13 mouse cellular contexts compared by ENCODE assay signal in the genomic region with DNA sequence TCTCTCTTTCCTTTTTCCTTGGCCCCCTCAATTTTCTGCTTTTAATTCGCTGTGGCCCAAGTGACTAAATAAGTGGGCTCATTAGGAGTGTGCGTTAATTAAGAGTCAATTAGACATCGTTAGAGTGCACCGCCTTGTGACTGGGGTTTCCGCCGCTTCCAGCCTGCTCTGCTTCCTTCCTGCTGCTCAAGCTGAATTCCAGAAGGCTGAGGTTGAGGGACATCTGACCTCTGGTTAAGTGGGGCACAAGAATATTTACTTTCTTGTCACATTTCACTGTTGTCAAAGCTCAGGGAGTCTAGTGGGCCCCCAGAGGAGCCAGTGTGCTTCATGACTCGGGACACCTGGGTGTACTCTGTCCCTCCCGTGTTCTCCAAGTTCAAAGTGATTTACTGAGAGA.
DNase-seq lines count a peak whose midpoint lies in the region; ATAC-seq and TF ChIP-seq lines count a peak whose summit lies in the region.
"Had no signal": no experiment of that assay in that cellular context is flagged by ENCODE, and none has a peak within 500 bp of the region (broad histone marks: within the 10 kb centered on the region; RNA-seq: fewer than 3 reads in every experiment).

No protein-coding gene starts in this region.

- intact Hi-C loops in heart, postnatal 14 days (cut with DNase I), result loop anchor here (5.0 to 10.0 kb wide), 3 partner anchors 35 to 187 kb away; no protein-coding TSS in a partner anchor

- H3K9me3 ChIP-seq in midbrain, embryonic 13.5 days, result no peaks in the 10 kb centered on the region
- H3K9me3 ChIP-seq: hindbrain, embryonic 13.5 days had no signal

- DNase-seq in heart, adult 11 months, result peak; percentile 94
- DNase-seq in heart, postnatal 14 days, result no peak
- peak; percentile 35 for DNase-seq in Muller cell, postnatal 12 days (ENCODE audit: inconsistent ontology term)
- DNase-seq in kidney, postnatal 4 days, result peak; percentile 55 to 73
- DNase-seq in right cerebral cortex, postnatal 10 days (ENCODE audit: low spot score in 2 of 2), result no peak
- DNase-seq in left cerebral cortex, adult 11 months (ENCODE audit: low spot score), result no peak
- DNase-seq: adrenal gland, postnatal 25 days; B cell, adult 2 months; cerebellum, postnatal 10 days had no signal

- no peaks in the 10 kb centered on the region for H3K36me3 ChIP-seq in midbrain, embryonic 13.5 days
- H3K36me3 ChIP-seq: hindbrain, embryonic 13.5 days had no signal

- TF ChIP-seq POLR2A in embryonic fibroblast, embryonic 13.5 days (IDR thresholded peaks at IDR 0.05; ENCODE audit: low read depth, low read length), result no peak

- TF ChIP-seq CTCF in embryonic fibroblast, embryonic 13.5 days (IDR thresholded peaks at IDR 0.05; ENCODE audit: borderline replicate concordance, insufficient read depth, low read length), result no peak

- H3K4me2 ChIP-seq in midbrain, embryonic 13.5 days (replicated peaks), result no peak overlapping the region
- H3K4me2 ChIP-seq: hindbrain, embryonic 13.5 days had no signal

- H3K4me3 ChIP-seq in embryonic fibroblast, embryonic 13.5 days (ENCODE audit: insufficient read depth, low read length), result no peak overlapping the region
- no peak overlapping the region for H3K4me3 ChIP-seq in midbrain, embryonic 13.5 days (replicated peaks)
- H3K4me3 ChIP-seq: hindbrain, embryonic 13.5 days had no signal

- no peaks in the 10 kb centered on the region for H3K27me3 ChIP-seq in midbrain, embryonic 13.5 days
- H3K27me3 ChIP-seq: hindbrain, embryonic 13.5 days; Patski had no signal

- H3K4me1 ChIP-seq in embryonic fibroblast, embryonic 13.5 days (ENCODE audit: control insufficient read depth, insufficient read depth, low read length), result peaks cover 12% of the 10 kb centered on the region
- peaks cover 18% of the 10 kb centered on the region for H3K4me1 ChIP-seq in midbrain, embryonic 13.5 days (replicated peaks)

- peak overlapping the region; percentile 49; the same call in 1 of the 2 replicates for H3K27ac ChIP-seq in embryonic fibroblast, embryonic 13.5 days (ENCODE audit: insufficient read depth, low read length)
- no peak overlapping the region for H3K27ac ChIP-seq in midbrain, embryonic 13.5 days

- no peak overlapping the region for H3K9ac ChIP-seq in midbrain, embryonic 13.5 days (replicated peaks)
- H3K9ac ChIP-seq: hindbrain, embryonic 13.5 days had no signal

- ATAC-seq in midbrain, embryonic 13.5 days, result no peak
- ATAC-seq: Patski had no signal

- 58% methylated on average over 8 of the region's 8 CpGs for WGBS in midbrain, embryonic 13.5 days

Comparison
In these comparisons a context has a peak if more than half of its experiments do, and no peak if none do; other contexts are left out.
1. DNase-seq: peak in heart, adult 11 months (single experiment), Muller cell, postnatal 12 days (single experiment) and kidney, postnatal 4 days (2 of 2); none in heart, postnatal 14 days (0 of 2), right cerebral cortex, postnatal 10 days (0 of 2) and left cerebral cortex, adult 11 months (single experiment).